Mouse (Mus musculus) intestine, postnatal 0 days (tissue): ENCODE measurements around the gene Nudt4. TPM values are rescaled to one million over a fixed set of nuclear protein-coding genes. Genes with fewer than 3 reads are reported as not detected.

Experiments
- ATAC-seq: fragments of 200-750 bp; cut with Nextera tagmentation; 2 replicates; pipeline ENCODE4 v1.8.0; 2017; ENCODE audit warnings: mild to moderate bottlenecking, moderate TSS enrichment, moderate library complexity
- H3K27ac ChIP-seq: fragments of 300-500 bp; sonication (generic); 2 replicates; pipeline ENCODE4 v1.5.1; 2014; ENCODE audit warnings: mild to moderate bottlenecking, low read depth, low read length, moderate library complexity
- H3K27me3 ChIP-seq: fragments of 300-500 bp; sonication (generic); replicated peaks from 2 replicates; pipeline ENCODE4 v1.6.1; 2014; ENCODE audit warnings: low read length, mixed read lengths; ENCODE audit not compliant: control insufficient read depth, insufficient read depth
- H3K36me3 ChIP-seq: fragments of 300-500 bp; sonication (generic); 2 replicates; pipeline ENCODE4 v1.6.1; 2014; ENCODE audit warnings: mild to moderate bottlenecking, moderate library complexity; ENCODE audit not compliant: control insufficient read depth, insufficient read depth
- H3K4me1 ChIP-seq: fragments of 300-500 bp; sonication (generic); replicated peaks from 2 replicates; pipeline ENCODE4 v1.6.1; 2014; ENCODE audit warnings: antibody characterized with exemption, low read length, mixed read lengths; ENCODE audit not compliant: control insufficient read depth, insufficient read depth
- H3K4me2 ChIP-seq: fragments of 300-500 bp; sonication (generic); replicated peaks from 2 replicates; pipeline ENCODE4 v1.6.1; 2014; ENCODE audit warnings: low read depth, mild to moderate bottlenecking, moderate library complexity
- H3K4me3 ChIP-seq: fragments of 300-500 bp; sonication (generic); 2 replicates; pipeline ENCODE4 v1.5.1; 2014; ENCODE audit warnings: low read depth, low read length
- H3K9ac ChIP-seq: fragments of 300-500 bp; sonication (generic); 2 replicates; pipeline ENCODE4 v1.6.1; 2014; ENCODE audit warnings: mild to moderate bottlenecking, low read depth, low read length
- H3K9me3 ChIP-seq: fragments of 300-500 bp; sonication (generic); 2 replicates; pipeline ENCODE4 v1.6.1; 2016; ENCODE audit warnings: mixed run types; ENCODE audit not compliant: control insufficient read depth
- CTCF ChIP-seq: sonication (generic); IDR thresholded peaks from 2 replicates; pipeline ENCODE4 v1.5.1; 2016; ENCODE audit warnings: low read depth, mild to moderate bottlenecking, control low read depth, antibody characterized with exemption, moderate library complexity
- whole genome bisulfite sequencing: fragments of 180-500 bp; shearing (Covaris S2); extraction: QIAGEN DNeasy Blood & Tissue Kit; methylation state at CpG from one replicate; pipeline ENCODE4 v1.1.7; 2014; 5-methylcytosine and 5-hydroxymethylcytosine counted together
- polyA plus RNA-seq: library from polyadenylated mRNA; unstranded; fragments of >200 nt; fragmentation: Nextera tagmentation; extraction: Ambion mirVana; gene quantifications from 2 replicates; pipeline ENCODE4 v1.2.1, GENCODE M21; 2015

Nudt4 gene
- polyA plus RNA-seq, 1 experiment from 2014 or later: 107 TPM

GRCm38 (mm10) chr10:95535399-95536221, 28.3 kb downstream of the Nudt4 start:
- Histone ChIP-seq H3K4me3 (no peak overlapping the region), H3K9me3 (no peaks in the 10 kb centered on the region), H3K9ac (no peak overlapping the region), H3K36me3 (no peaks in the 10 kb centered on the region), H3K27me3 (no peaks in the 10 kb centered on the region), H3K4me1 (0 out of 2 replicates have a peak, but pooled peaks cover 5% of the 10 kb centered on the region), H3K27ac (no peak overlapping the region), H3K4me2 (no peak overlapping the region)
- ATAC-seq: no peak
- TF ChIP-seq CTCF: peak; percentile 22
- WGBS: 74% methylated on average over 8 of the region's 8 CpGs

- ATAC-seq: no peak
- H3K27me3 ChIP-seq: no peaks in the 10 kb centered on the region
- H3K27ac ChIP-seq: no peak overlapping the region
- H3K9ac ChIP-seq: no peak overlapping the region
- no peaks in the 10 kb centered on the region for H3K36me3 ChIP-seq
- no peaks in the 10 kb centered on the region for H3K4me1 ChIP-seq
- 88% methylated on average over 7 of the region's 7 CpGs for WGBS
- H3K9me3 ChIP-seq: no peaks in the 10 kb centered on the region
- no peak for TF ChIP-seq CTCF
- no peak overlapping the region for H3K4me2 ChIP-seq
- H3K4me3 ChIP-seq: no peak overlapping the region
Measured at GRCm38 (mm10) chr10:95533382-95533781, 30.6 kb downstream of the Nudt4 start.

DNA sequence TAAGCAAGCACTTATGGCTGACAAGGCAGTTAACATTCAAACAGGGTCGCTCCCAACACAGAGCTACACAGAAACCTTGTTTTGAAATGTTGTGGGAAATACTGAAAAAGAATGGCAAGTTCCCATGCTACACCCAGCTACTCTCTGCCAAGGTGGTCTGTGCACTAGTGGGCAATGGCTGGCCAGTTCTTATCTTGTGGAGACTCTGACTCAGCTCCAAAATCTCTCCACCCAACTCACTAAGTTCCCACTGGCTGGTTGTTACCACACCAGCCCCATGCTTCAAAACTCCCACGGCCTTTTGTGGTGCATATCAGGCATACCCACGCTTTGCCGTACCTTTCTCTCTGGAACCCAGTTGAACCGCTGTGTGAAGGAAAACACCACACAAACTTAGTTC, 31.0 kb downstream of the Nudt4 start:
- Histone ChIP-seq H3K9ac (no peak overlapping the region), H3K27me3 (no peaks in the 10 kb centered on the region), H3K4me1 (no peaks in the 10 kb centered on the region), H3K27ac (no peak overlapping the region), H3K36me3 (no peaks in the 10 kb centered on the region), H3K4me3 (no peak overlapping the region), H3K9me3 (no peaks in the 10 kb centered on the region), H3K4me2 (no peak overlapping the region)
- no peak for ATAC-seq
- 94% methylated on average over 5 of the region's 5 CpGs for WGBS
- no peak for TF ChIP-seq CTCF

GRCm38 (mm10) chr10:95530551-95531121, 33.3 kb downstream of the Nudt4 start:
- Histone ChIP-seq H3K4me2 (no peak overlapping the region), H3K9ac (no peak overlapping the region), H3K27ac (no peak overlapping the region), H3K36me3 (no peaks in the 10 kb centered on the region), H3K9me3 (no peaks in the 10 kb centered on the region), H3K27me3 (no peaks in the 10 kb centered on the region), H3K4me1 (no peaks in the 10 kb centered on the region), H3K4me3 (no peak overlapping the region)
- WGBS: 75% methylated on average over 2 of the region's 2 CpGs
- no peak for TF ChIP-seq CTCF
- no peak for ATAC-seq

DNA sequence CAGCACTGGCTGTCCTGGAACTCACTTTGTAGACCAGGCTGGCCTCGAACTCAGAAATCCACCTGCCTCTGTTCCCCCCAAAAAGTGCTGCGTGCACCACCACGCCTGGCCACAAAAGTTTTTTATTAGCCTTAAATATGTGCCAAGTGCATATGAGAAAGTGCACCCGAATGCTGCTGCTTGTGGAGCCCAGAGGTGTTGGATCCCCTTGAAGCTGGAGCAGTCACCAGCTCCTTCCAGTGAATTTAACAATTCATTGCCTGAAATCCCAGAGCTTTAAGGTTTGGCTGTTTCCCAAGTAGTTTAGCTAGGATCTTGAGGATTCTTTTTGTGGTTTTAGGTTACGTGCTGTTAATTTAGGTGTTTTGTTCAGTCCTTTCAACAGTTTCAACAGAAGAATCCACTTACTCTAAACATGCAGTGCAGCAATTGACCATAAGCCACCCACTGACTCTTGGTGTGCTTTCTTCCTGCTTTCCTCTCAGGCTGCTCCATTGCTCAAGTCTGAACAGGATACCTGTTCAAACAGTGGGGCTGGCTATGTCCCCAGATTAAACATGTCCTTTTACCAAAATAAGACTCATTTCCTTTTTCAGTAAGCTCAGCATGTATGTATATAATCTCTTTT, 37.3 kb downstream of the Nudt4 start:
- H3K9ac ChIP-seq: no peak overlapping the region
- H3K27ac ChIP-seq: no peak overlapping the region
- H3K9me3 ChIP-seq: no peaks in the 10 kb centered on the region
- TF ChIP-seq CTCF: no peak
- 80% methylated on average over 5 of the region's 5 CpGs for WGBS
- H3K4me1 ChIP-seq: no peaks in the 10 kb centered on the region
- no peak for ATAC-seq
- H3K36me3 ChIP-seq: no peaks in the 10 kb centered on the region
- H3K4me3 ChIP-seq: no peak overlapping the region
- no peaks in the 10 kb centered on the region for H3K27me3 ChIP-seq
- H3K4me2 ChIP-seq: no peak overlapping the region

- Histone ChIP-seq H3K27me3 (no peaks in the 10 kb centered on the region), H3K36me3 (no peaks in the 10 kb centered on the region), H3K27ac (no peak overlapping the region), H3K9me3 (no peaks in the 10 kb centered on the region), H3K4me2 (no peak overlapping the region), H3K4me1 (no peaks in the 10 kb centered on the region), H3K4me3 (no peak overlapping the region), H3K9ac (no peak overlapping the region)
- WGBS: 79% methylated on average over 5 of the region's 5 CpGs
- no peak for TF ChIP-seq CTCF
- no peak for ATAC-seq
Measured at GRCm38 (mm10) chr10:95525871-95526270, 38.1 kb downstream of the Nudt4 start.
